Mouse (Mus musculus) stomach, embryonic 16.5 days (tissue): ENCODE measurements around the gene Gtf2a1. TPM values are rescaled to one million over a fixed set of nuclear protein-coding genes. Genes with fewer than 3 reads are reported as not detected.

ENCODE experiments used
- ATAC-seq: fragments of 200-750 bp; cut with Nextera tagmentation; 2 replicates; pipeline ENCODE4 v1.8.0; 2017; ENCODE audit warnings: moderate number of reproducible peaks, moderate TSS enrichment; ENCODE audit not compliant: insufficient read depth, low FRiP score
- H3K27ac ChIP-seq: fragments of 300-500 bp; sonication (generic); 2 replicates; pipeline ENCODE4 v1.5.1; 2014; ENCODE audit warnings: low read length
- H3K27me3 ChIP-seq: fragments of 300-500 bp; sonication (generic); 2 replicates; pipeline ENCODE4 v1.6.1; 2014; ENCODE audit warnings: low read length, control low read depth, mixed read lengths; ENCODE audit not compliant: control insufficient read depth, insufficient read depth
- H3K36me3 ChIP-seq: fragments of 300-500 bp; sonication (generic); 2 replicates; pipeline ENCODE4 v1.6.1; 2014; ENCODE audit warnings: low read length; ENCODE audit not compliant: control insufficient read depth, insufficient read depth
- H3K4me1 ChIP-seq: fragments of 300-500 bp; sonication (generic); 2 replicates; pipeline ENCODE4 v1.6.1; 2014; ENCODE audit warnings: low read length, control low read depth, mixed read lengths; ENCODE audit not compliant: control insufficient read depth, insufficient read depth
- H3K4me2 ChIP-seq: fragments of 300-500 bp; sonication (generic); 2 replicates; pipeline ENCODE4 v1.6.1; 2014; ENCODE audit warnings: low read depth, low read length, mixed read lengths
- H3K4me3 ChIP-seq: fragments of 300-500 bp; sonication (generic); replicated peaks from 2 replicates; pipeline ENCODE4 v1.5.1; 2014; ENCODE audit warnings: mild to moderate bottlenecking, low read length
- H3K9ac ChIP-seq: fragments of 300-500 bp; sonication (generic); 2 replicates; pipeline ENCODE4 v1.6.1; 2014; ENCODE audit warnings: low read length
- H3K9me3 ChIP-seq: fragments of 300-500 bp; sonication (generic); replicated peaks from 2 replicates; pipeline ENCODE4 v1.6.1; 2016; ENCODE audit warnings: low read length, control low read depth; ENCODE audit not compliant: control insufficient read depth
- WGBS: fragments of 180-500 bp; shearing (Covaris S2); extraction: QIAGEN DNeasy Blood & Tissue Kit; methylation state at CpG from one replicate; pipeline ENCODE4 v1.1.7; 2014; 5-methylcytosine and 5-hydroxymethylcytosine counted together
- polyA plus RNA-seq: library from polyadenylated mRNA; unstranded; fragments of >200 nt; fragmentation: Nextera tagmentation; extraction: Ambion mirVana; gene quantifications from 2 replicates; pipeline ENCODE4 v1.2.1, GENCODE M21; 2015

Gene Gtf2a1
- polyA plus RNA-seq, result 41.0 and 41.4 TPM in 2 replicates

GRCm38 (mm10) chr12:91589847-91590690 is at the start of gene Gtf2a1:
Gene Gtf2a1 (minus strand): TSS chr12:91590487.
- H3K4me3 ChIP-seq, result peak within 1 kb of the TSS; percentile 80
- no peaks in the 10 kb centered on the region for H3K9me3 ChIP-seq
- under 1% methylated on average over 70 of the region's 99 CpGs for whole genome bisulfite sequencing
- peaks cover 11% of the 10 kb centered on the region for H3K4me1 ChIP-seq
- H3K27me3 ChIP-seq, result no peaks in the 10 kb centered on the region
- ATAC-seq, result peak; percentile 90
- peak within 1 kb of the TSS; percentile 100 for H3K9ac ChIP-seq
- H3K36me3 ChIP-seq, result no peaks in the 10 kb centered on the region
- peak within 1 kb of the TSS; percentile 100 for H3K27ac ChIP-seq
- peak within 1 kb of the TSS; percentile 77 for H3K4me2 ChIP-seq

- 63% methylated on average over 3 of the region's 3 CpGs for WGBS
- Histone ChIP-seq H3K4me3 (no peak overlapping the region), H3K4me2 (no peak overlapping the region), H3K27me3 (no peaks in the 10 kb centered on the region), H3K36me3 (no peaks in the 10 kb centered on the region), H3K9me3 (0 out of 2 replicates have a peak, but pooled peaks cover 2% of the 10 kb centered on the region), H3K4me1 (peaks cover 11% of the 10 kb centered on the region; the same call in 1 of the 2 replicates), H3K9ac (no peak overlapping the region), H3K27ac (no peak overlapping the region)
- peak; percentile 31; the same call in 1 of the 2 replicates for ATAC-seq
These were observed 48.1 kb upstream of the Gtf2a1 start for GRCm38 (mm10) chr12:91638351-91638750.

- Histone ChIP-seq H3K4me3 (no peak overlapping the region), H3K27ac (no peak overlapping the region), H3K36me3 (no peaks in the 10 kb centered on the region), H3K27me3 (no peaks in the 10 kb centered on the region), H3K4me2 (no peak overlapping the region), H3K9me3 (0 out of 2 replicates have a peak, but pooled peaks cover 5% of the 10 kb centered on the region), H3K9ac (no peak overlapping the region), H3K4me1 (peaks cover 11% of the 10 kb centered on the region; the same call in 1 of the 2 replicates)
- whole genome bisulfite sequencing, result 69% methylated on average over 12 of the region's 12 CpGs
- ATAC-seq, result no peak
These were observed 47.0 kb upstream of the Gtf2a1 start for GRCm38 (mm10) chr12:91637136-91637909.

GRCm38 (mm10) chr12:91626482-91626881 is 36.2 kb upstream of the Gtf2a1 start:
- Histone ChIP-seq H3K4me1 (no peaks in the 10 kb centered on the region), H3K4me2 (no peak overlapping the region), H3K27ac (no peak overlapping the region), H3K4me3 (no peak overlapping the region), H3K36me3 (no peaks in the 10 kb centered on the region), H3K9me3 (no peaks in the 10 kb centered on the region), H3K27me3 (no peaks in the 10 kb centered on the region), H3K9ac (no peak overlapping the region)
- 82% methylated on average over 5 of the region's 5 CpGs for WGBS
- no peak for ATAC-seq

- ATAC-seq, result no peak
- Histone ChIP-seq H3K4me2 (no peak overlapping the region), H3K9me3 (no peaks in the 10 kb centered on the region), H3K9ac (no peak overlapping the region), H3K36me3 (no peaks in the 10 kb centered on the region), H3K27me3 (no peaks in the 10 kb centered on the region), H3K4me3 (no peak overlapping the region), H3K4me1 (no peaks in the 10 kb centered on the region), H3K27ac (no peak overlapping the region)
- WGBS, result 84% methylated on average over 1 of the region's 1 CpGs
These were observed 34.7 kb upstream of the Gtf2a1 start for GRCm38 (mm10) chr12:91625013-91625412.

- no peak overlapping the region for H3K4me3 ChIP-seq
- WGBS, result 90% methylated on average over 5 of the region's 5 CpGs
- ATAC-seq, result no peak
- peaks cover 4% of the 10 kb centered on the region for H3K4me1 ChIP-seq
- H3K27me3 ChIP-seq, result no peaks in the 10 kb centered on the region
- no peaks in the 10 kb centered on the region for H3K9me3 ChIP-seq
- H3K36me3 ChIP-seq, result no peaks in the 10 kb centered on the region
- H3K27ac ChIP-seq, result no peak overlapping the region
- H3K9ac ChIP-seq, result no peak overlapping the region
- H3K4me2 ChIP-seq, result no peak overlapping the region
These were observed 19.1 kb upstream of the Gtf2a1 start for GRCm38 (mm10) chr12:91609425-91609824.

- Histone ChIP-seq H3K9me3 (no peaks in the 10 kb centered on the region), H3K27me3 (no peaks in the 10 kb centered on the region), H3K36me3 (no peaks in the 10 kb centered on the region), H3K4me1 (peaks cover 5% of the 10 kb centered on the region), H3K4me2 (no peak overlapping the region), H3K4me3 (no peak overlapping the region), H3K27ac (no peak overlapping the region), H3K9ac (no peak overlapping the region)
- 59% methylated on average over 7 of the region's 7 CpGs for WGBS
- ATAC-seq, result no peak
These were observed 17.4 kb upstream of the Gtf2a1 start for GRCm38 (mm10) chr12:91607678-91608077.

GRCm38 (mm10) chr12:91606651-91607050 is 16.4 kb upstream of the Gtf2a1 start:
- no peak overlapping the region for H3K27ac ChIP-seq
- no peak overlapping the region for H3K4me3 ChIP-seq
- no peaks in the 10 kb centered on the region for H3K36me3 ChIP-seq
- no peak overlapping the region for H3K4me2 ChIP-seq
- H3K27me3 ChIP-seq, result no peaks in the 10 kb centered on the region
- no peaks in the 10 kb centered on the region for H3K9me3 ChIP-seq
- H3K4me1 ChIP-seq, result peaks cover 5% of the 10 kb centered on the region
- no peak for ATAC-seq
- WGBS, result 83% methylated on average over 13 of the region's 13 CpGs
- H3K9ac ChIP-seq, result no peak overlapping the region

- H3K4me1 ChIP-seq, result peaks cover 5% of the 10 kb centered on the region
- H3K4me3 ChIP-seq, result no peak overlapping the region
- H3K27me3 ChIP-seq, result no peaks in the 10 kb centered on the region
- no peak overlapping the region for H3K9ac ChIP-seq
- no peaks in the 10 kb centered on the region for H3K9me3 ChIP-seq
- ATAC-seq, result no peak; the same call in 1 of the 2 replicates
- no peak overlapping the region for H3K27ac ChIP-seq
- WGBS, result 17% methylated on average over 6 of the region's 6 CpGs
- no peaks in the 10 kb centered on the region for H3K36me3 ChIP-seq
- H3K4me2 ChIP-seq, result 0 out of 2 replicates have a peak overlapping the region, but pooled peaks have one; percentile 9
These were observed 14.3 kb upstream of the Gtf2a1 start for GRCm38 (mm10) chr12:91604600-91604999.
